In genomic region chr2:83337364-83337763, GRCm38 (mm10) we compare ENCODE assay signal across 9 mouse cellular contexts.
DNase-seq lines count a peak whose midpoint lies in the region; ATAC-seq and TF ChIP-seq lines count a peak whose summit lies in the region.
"Had no signal": no experiment of that assay in that cellular context is flagged by ENCODE, and none has a peak within 500 bp of the region (broad histone marks: within the 10 kb centered on the region; RNA-seq: fewer than 3 reads in every experiment).

No protein-coding gene starts in this region.

- no peak for TF ChIP-seq POLR2A in kidney, adult 2 months (IDR thresholded peaks at IDR 0.05; ENCODE audit: low read depth, low read length)
- TF ChIP-seq POLR2A in CH12.LX (IDR thresholded peaks at IDR 0.05; ENCODE audit: low read depth, low read length) = no peak

- TF ChIP-seq RAD21 in CH12.LX (IDR thresholded peaks at IDR 0.05; ENCODE audit: low read depth, low read length) = peak; percentile 56

- peak; percentile 6 for DNase-seq in kidney, adult 2 months
- peak; percentile 42 for DNase-seq in CH12.LX (ENCODE audit: extremely low read depth)
- DNase-seq in Muller cell, postnatal 12 days (ENCODE audit: inconsistent ontology term) = peak; percentile 5
- DNase-seq in embryonic facial prominence, embryonic 14.5 days (ENCODE audit: low spot score) = peak; percentile 68
- peak; percentile 53 for DNase-seq in left cerebral cortex, postnatal 4 days
- DNase-seq in T-cell, adult 2 months (ENCODE audit: low spot score) = no peak

- in situ Hi-C loops in CH12.LX (cut with MboI; ENCODE audit: low pct_ligation_motif_present, low pct_unique_long_range_greater_than_20kb, low sequenced_read_pairs) = no loop called here

- no peaks in the 10 kb centered on the region for H3K4me1 ChIP-seq in kidney, adult 2 months (ENCODE audit: control insufficient read depth, insufficient read depth, low read length)
- H3K4me1 ChIP-seq in kidney, embryonic 14.5 days (ENCODE audit: control insufficient read depth, insufficient read depth, low read length) = no peaks in the 10 kb centered on the region
- peaks cover 0 to 3% of the 10 kb centered on the region in 2 experiments; a peak in 2 of 4 replicates for H3K4me1 ChIP-seq in CH12.LX (ENCODE audit: control insufficient read depth in 1 of 2, insufficient read depth in 2 of 2)
- no peaks in the 10 kb centered on the region for H3K4me1 ChIP-seq in embryonic facial prominence, embryonic 14.5 days (ENCODE audit: control insufficient read depth, insufficient read depth, low read length)
- no peaks in the 10 kb centered on the region for H3K4me1 ChIP-seq in hindbrain, embryonic 13.5 days (replicated peaks)
- H3K4me1 ChIP-seq: embryonic facial prominence, embryonic 13.5 days had no signal

- no peaks in the 10 kb centered on the region for H3K36me3 ChIP-seq in kidney, adult 2 months (ENCODE audit: control insufficient read depth, insufficient read depth, low read length)
- H3K36me3 ChIP-seq in kidney, embryonic 14.5 days (ENCODE audit: control insufficient read depth, insufficient read depth, low read length) = no peaks in the 10 kb centered on the region
- no peaks in the 10 kb centered on the region for H3K36me3 ChIP-seq in CH12.LX (replicated peaks in 1 of 2; ENCODE audit: control insufficient read depth in 1 of 2, insufficient read depth in 1 of 2, low read length in 1 of 2)
- no peaks in the 10 kb centered on the region for H3K36me3 ChIP-seq in embryonic facial prominence, embryonic 14.5 days (ENCODE audit: control insufficient read depth, insufficient read depth, low read length)
- no peaks in the 10 kb centered on the region for H3K36me3 ChIP-seq in hindbrain, embryonic 13.5 days
- H3K36me3 ChIP-seq: embryonic facial prominence, embryonic 13.5 days had no signal

- no peak overlapping the region for H3K4me2 ChIP-seq in kidney, embryonic 14.5 days (replicated peaks; ENCODE audit: low read depth, low read length)
- H3K4me2 ChIP-seq in CH12.LX (ENCODE audit: insufficient read depth, low read depth, poor library complexity, severe bottlenecking) = peak overlapping the region; percentile 40; the same call in 1 of the 2 replicates
- H3K4me2 ChIP-seq in embryonic facial prominence, embryonic 14.5 days (ENCODE audit: low read depth, low read length) = no peak overlapping the region
- no peak overlapping the region for H3K4me2 ChIP-seq in hindbrain, embryonic 13.5 days
- H3K4me2 ChIP-seq: embryonic facial prominence, embryonic 13.5 days had no signal

- TF ChIP-seq CTCF in kidney, adult 2 months (conservative IDR thresholded peaks at IDR 0.05; ENCODE audit: insufficient read depth, insufficient read length, low read depth, low read length) = no peak
- peak in 1 of 2 experiments; percentile 64; a peak in 2 of 4 replicates for TF ChIP-seq CTCF in CH12.LX (conservative IDR thresholded peaks at IDR 0.05 in 1 of 2, IDR thresholded peaks at IDR 0.05 in 1 of 2; ENCODE audit: low read depth in 2 of 2, low read length in 2 of 2)

- H3K9ac ChIP-seq in kidney, embryonic 14.5 days (ENCODE audit: low read depth, low read length) = no peak overlapping the region
- no peak overlapping the region for H3K9ac ChIP-seq in CH12.LX (ENCODE audit: insufficient read depth, low read depth)
- no peak overlapping the region for H3K9ac ChIP-seq in embryonic facial prominence, embryonic 14.5 days (ENCODE audit: low read depth, low read length)
- H3K9ac ChIP-seq in hindbrain, embryonic 13.5 days = no peak overlapping the region
- H3K9ac ChIP-seq: embryonic facial prominence, embryonic 13.5 days had no signal

- no peak for TF ChIP-seq EP300 in CH12.LX (IDR thresholded peaks at IDR 0.05; ENCODE audit: low read length)

- intact Hi-C loops in left cerebral cortex, postnatal 4 days (cut with DNase I) = no loop called here

- dilution Hi-C loops in CH12.LX (cut with MboI; ENCODE audit: extremely low pct_ligation_motif_present, extremely low pct_unique_long_range_greater_than_20kb, low sequenced_read_pairs) = no loop called here

- WGBS in kidney, adult 2 months = 29% methylated on average over 4 of the region's 4 CpGs
- whole genome bisulfite sequencing in kidney, embryonic 14.5 days = 32% methylated on average over 4 of the region's 4 CpGs
- WGBS in embryonic facial prominence, embryonic 14.5 days = 29% methylated on average over 4 of the region's 4 CpGs
- 38% methylated on average over 4 of the region's 4 CpGs for WGBS in hindbrain, embryonic 13.5 days

- no peak for ATAC-seq in kidney, embryonic 14.5 days (ENCODE audit: low FRiP score, low TSS enrichment)
- peak; percentile 37; the same call in 1 of the 2 replicates for ATAC-seq in embryonic facial prominence, embryonic 14.5 days (ENCODE audit: low read depth)
- ATAC-seq in hindbrain, embryonic 13.5 days (ENCODE audit: low FRiP score) = no peak

- H3K9me3 ChIP-seq in kidney, embryonic 14.5 days (ENCODE audit: control insufficient read depth, low read length) = no peaks in the 10 kb centered on the region
- no peaks in the 10 kb centered on the region for H3K9me3 ChIP-seq in CH12.LX (replicated peaks; ENCODE audit: low read length)
- H3K9me3 ChIP-seq in embryonic facial prominence, embryonic 14.5 days (ENCODE audit: control insufficient read depth, low read length) = no peaks in the 10 kb centered on the region
- H3K9me3 ChIP-seq in hindbrain, embryonic 13.5 days = no peaks in the 10 kb centered on the region
- H3K9me3 ChIP-seq: embryonic facial prominence, embryonic 13.5 days had no signal

- H3K4me3 ChIP-seq in kidney, adult 2 months (ENCODE audit: insufficient read depth, low read depth, low read length) = no peak overlapping the region
- H3K4me3 ChIP-seq in kidney, embryonic 14.5 days (ENCODE audit: low read length) = no peak overlapping the region
- no peak overlapping the region for H3K4me3 ChIP-seq in CH12.LX (replicated peaks in 1 of 3; ENCODE audit: low read depth in 2 of 3, low read length in 2 of 3, poor library complexity in 1 of 3)
- no peak overlapping the region for H3K4me3 ChIP-seq in embryonic facial prominence, embryonic 14.5 days (ENCODE audit: low read depth, low read length)
- H3K4me3 ChIP-seq in hindbrain, embryonic 13.5 days = no peak overlapping the region
- H3K4me3 ChIP-seq: embryonic facial prominence, embryonic 13.5 days had no signal

- no peak overlapping the region for H3K27ac ChIP-seq in kidney, adult 2 months (ENCODE audit: insufficient read depth, low read depth, low read length)
- no peak overlapping the region for H3K27ac ChIP-seq in kidney, embryonic 14.5 days (ENCODE audit: low read depth, low read length)
- no peak overlapping the region for H3K27ac ChIP-seq in CH12.LX (ENCODE audit: insufficient read depth, low read depth)
- H3K27ac ChIP-seq in embryonic facial prominence, embryonic 14.5 days (replicated peaks; ENCODE audit: low read depth, low read length) = no peak overlapping the region
- H3K27ac ChIP-seq in hindbrain, embryonic 13.5 days = no peak overlapping the region
- H3K27ac ChIP-seq: embryonic facial prominence, embryonic 13.5 days had no signal

- H3K27me3 ChIP-seq in kidney, adult 2 months (replicated peaks; ENCODE audit: control insufficient read depth, insufficient read depth, low read length) = no peaks in the 10 kb centered on the region
- no peaks in the 10 kb centered on the region for H3K27me3 ChIP-seq in kidney, embryonic 14.5 days (ENCODE audit: control insufficient read depth, insufficient read depth, low read length)
- no peaks in the 10 kb centered on the region for H3K27me3 ChIP-seq in CH12.LX (replicated peaks)
- H3K27me3 ChIP-seq in embryonic facial prominence, embryonic 14.5 days (replicated peaks; ENCODE audit: control insufficient read depth, insufficient read depth, low read length) = no peaks in the 10 kb centered on the region
- H3K27me3 ChIP-seq in hindbrain, embryonic 13.5 days = no peaks in the 10 kb centered on the region
- H3K27me3 ChIP-seq: embryonic facial prominence, embryonic 13.5 days had no signal

- H3K79me2 ChIP-seq in CH12.LX (replicated peaks; ENCODE audit: control insufficient read depth, extremely low read depth, insufficient read depth, poor library complexity, severe bottlenecking) = no peaks in the 10 kb centered on the region

TF ChIP-seq in CH12.LX, 34 proteins besides CTCF, POLR2A, EP300 and RAD21:
- TF ChIP-seq ETS1 (conservative IDR thresholded peaks at IDR 0.05; ENCODE audit: low read depth, low read length) (no peak), TBP (conservative IDR thresholded peaks at IDR 0.05; ENCODE audit: low read depth, low read length) (no peak), NRF1 (IDR thresholded peaks at IDR 0.05; ENCODE audit: low read depth, low read length) (no peak), E2F4 (IDR thresholded peaks at IDR 0.05; ENCODE audit: insufficient replicate concordance, low read depth, low read length) (no peak), GABPA (IDR thresholded peaks at IDR 0.05; ENCODE audit: insufficient replicate concordance, low read depth, low read length) (no peak), HCFC1 (IDR thresholded peaks at IDR 0.05; ENCODE audit: low read depth, low read length) (no peak), JUND (conservative IDR thresholded peaks at IDR 0.05; ENCODE audit: low read depth, low read length) (no peak), MXI1 (IDR thresholded peaks at IDR 0.05; ENCODE audit: low read depth, low read length) (no peak), MEF2A (IDR thresholded peaks at IDR 0.05; ENCODE audit: borderline replicate concordance, low read depth, low read length) (no peak), SMC3 (IDR thresholded peaks at IDR 0.05; ENCODE audit: low read depth, low read length) (0 out of 2 replicates have a peak, but pooled peaks have one; percentile 15), ZMIZ1 (IDR thresholded peaks at IDR 0.05; ENCODE audit: low read depth, low read length) (no peak), IRF4 (IDR thresholded peaks at IDR 0.05; ENCODE audit: low read depth, low read length) (peak; percentile 91), ZNF384 (IDR thresholded peaks at IDR 0.05; ENCODE audit: low read depth, low read length) (no peak), MAZ (IDR thresholded peaks at IDR 0.05; ENCODE audit: low read depth, low read length) (no peak), KAT2A (IDR thresholded peaks at IDR 0.05; ENCODE audit: insufficient replicate concordance, low read length) (no peak)
